Mouse (Mus musculus) stomach, embryonic 15.5 days (tissue): ENCODE data around the gene Flvcr2. TPM values are rescaled to one million over a fixed set of nuclear protein-coding genes. Genes with fewer than 3 reads are reported as not detected.
A peak's percentile ranks its signal among the peaks of the same experiment; 100 is the strongest.

Source experiments
- ATAC-seq: fragments of 200-750 bp; cut with Nextera tagmentation; 2 replicates; pipeline ENCODE4 v1.8.0; 2017; ENCODE audit warnings: low read depth, moderate number of reproducible peaks, moderate TSS enrichment; ENCODE audit not compliant: insufficient read depth, low FRiP score
- H3K27ac ChIP-seq: fragments of 300-500 bp; sonication (generic); 2 replicates; pipeline ENCODE4 v1.5.1; 2015; ENCODE audit warnings: mild to moderate bottlenecking, inconsistent platforms
- H3K27me3 ChIP-seq: fragments of 300-500 bp; sonication (generic); replicated peaks from 2 replicates; pipeline ENCODE4 v1.6.1; 2015; ENCODE audit warnings: inconsistent platforms
- H3K36me3 ChIP-seq: fragments of 300-500 bp; sonication (generic); 2 replicates; pipeline ENCODE4 v1.6.1; 2015; ENCODE audit warnings: inconsistent platforms
- H3K4me1 ChIP-seq: fragments of 300-500 bp; sonication (generic); 2 replicates; pipeline ENCODE4 v1.6.1; 2015; ENCODE audit warnings: inconsistent platforms
- H3K4me2 ChIP-seq: fragments of 300-500 bp; sonication (generic); 2 replicates; pipeline ENCODE4 v1.6.1; 2015; ENCODE audit warnings: mild to moderate bottlenecking, inconsistent platforms
- H3K4me3 ChIP-seq: fragments of 300-500 bp; sonication (generic); replicated peaks from 2 replicates; pipeline ENCODE4 v1.5.1; 2015; ENCODE audit warnings: inconsistent platforms
- H3K9ac ChIP-seq: fragments of 300-500 bp; sonication (generic); 2 replicates; pipeline ENCODE4 v1.6.1; 2015; ENCODE audit warnings: inconsistent platforms
- H3K9me3 ChIP-seq: fragments of 300-500 bp; sonication (generic); 2 replicates; pipeline ENCODE4 v1.6.1; 2016; ENCODE audit warnings: inconsistent platforms
- WGBS: fragments of 180-500 bp; shearing (Covaris S2); methylation state at CpG from one replicate; pipeline ENCODE4 v1.1.7; 2015; 5-methylcytosine and 5-hydroxymethylcytosine counted together
- microRNA-seq: library from miRNA; unstranded; fragments of <30 nt; microRNA quantifications from one replicate; pipeline ENCODE4, GENCODE M21; 2016
- polyA plus RNA-seq: library from polyadenylated mRNA; unstranded; fragments of >200 nt; fragmentation: Nextera tagmentation; extraction: Ambion mirVana; gene quantifications from 2 replicates; pipeline ENCODE4 v1.2.1, GENCODE M21; 2015

Gene Flvcr2
- polyA plus RNA-seq, 1 experiment from 2014 or later = 2.0 TPM

DNA sequence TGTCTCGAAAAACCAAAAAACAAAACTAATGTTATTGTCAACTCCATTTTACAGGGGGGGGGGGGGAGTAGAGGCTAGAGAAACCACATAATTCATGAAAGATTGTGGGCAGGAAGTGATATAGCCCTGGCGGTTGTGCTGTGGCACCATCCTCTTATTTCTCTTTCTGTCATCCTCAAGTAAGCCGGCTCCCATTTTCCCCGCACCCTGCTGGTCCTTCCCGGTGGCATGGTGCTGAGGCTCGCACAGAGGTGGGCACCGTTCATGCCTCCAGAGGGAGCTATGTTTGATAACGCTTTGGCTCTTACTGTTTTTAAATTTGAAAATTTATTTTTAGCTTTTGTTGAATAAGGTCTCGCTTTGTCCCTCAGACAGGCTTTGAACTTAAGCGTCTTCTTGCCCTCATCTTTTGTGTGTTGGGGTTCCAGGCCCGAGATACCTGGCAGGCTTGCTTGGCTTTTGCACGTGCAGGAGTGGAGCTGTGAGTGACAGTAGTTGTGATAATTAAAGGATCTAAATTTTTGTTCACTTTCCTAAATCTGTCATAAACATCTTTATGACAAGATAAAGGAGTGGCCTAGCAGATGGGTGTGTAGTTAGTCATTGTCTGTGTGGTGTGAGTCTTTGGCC, 93.1 kb downstream of the Flvcr2 start:
- Histone ChIP-seq H3K4me1 (no peaks in the 10 kb centered on the region), H3K4me3 (no peak overlapping the region), H3K27me3 (no peaks in the 10 kb centered on the region), H3K9me3 (no peaks in the 10 kb centered on the region), H3K27ac (no peak overlapping the region), H3K9ac (no peak overlapping the region), H3K36me3 (0 out of 2 replicates have a peak, but pooled peaks cover 3% of the 10 kb centered on the region), H3K4me2 (no peak overlapping the region)
- no peak for ATAC-seq
- 89% methylated on average over 12 of the region's 12 CpGs for WGBS

GRCm38 (mm10) chr12:85848164-85848958, 102.0 kb downstream of the Flvcr2 start:
- no peaks in the 10 kb centered on the region for H3K4me1 ChIP-seq
- no peak overlapping the region for H3K9ac ChIP-seq
- no peaks in the 10 kb centered on the region for H3K27me3 ChIP-seq
- H3K4me3 ChIP-seq = no peak overlapping the region
- no peak overlapping the region for H3K4me2 ChIP-seq
- H3K9me3 ChIP-seq = no peaks in the 10 kb centered on the region
- no peak overlapping the region for H3K27ac ChIP-seq
- peak; percentile 63; the same call in 1 of the 2 replicates for ATAC-seq
- H3K36me3 ChIP-seq = 0 out of 2 replicates have a peak, but pooled peaks cover 2% of the 10 kb centered on the region
- 62% methylated on average over 7 of the region's 7 CpGs for WGBS

GRCm38 (mm10) chr12:85850661-85851060, 104.3 kb downstream of the Flvcr2 start:
- no peak overlapping the region for H3K4me2 ChIP-seq
- no peaks in the 10 kb centered on the region for H3K9me3 ChIP-seq
- no peak for ATAC-seq
- no peak overlapping the region for H3K27ac ChIP-seq
- H3K36me3 ChIP-seq = no peaks in the 10 kb centered on the region
- H3K4me3 ChIP-seq = no peak overlapping the region
- H3K4me1 ChIP-seq = no peaks in the 10 kb centered on the region
- H3K9ac ChIP-seq = no peak overlapping the region
- 76% methylated on average over 8 of the region's 8 CpGs for WGBS
- H3K27me3 ChIP-seq = no peaks in the 10 kb centered on the region

GRCm38 (mm10) chr12:85853836-85854235, 107.5 kb downstream of the Flvcr2 start:
- no peaks in the 10 kb centered on the region for H3K4me1 ChIP-seq
- WGBS = 77% methylated on average over 4 of the region's 4 CpGs
- H3K27me3 ChIP-seq = no peaks in the 10 kb centered on the region
- H3K36me3 ChIP-seq = no peaks in the 10 kb centered on the region
- no peak overlapping the region for H3K4me2 ChIP-seq
- H3K9me3 ChIP-seq = no peaks in the 10 kb centered on the region
- H3K9ac ChIP-seq = no peak overlapping the region
- no peak overlapping the region for H3K4me3 ChIP-seq
- H3K27ac ChIP-seq = no peak overlapping the region
- no peak for ATAC-seq

- 68% methylated on average over 1 of the region's 1 CpGs for WGBS
- no peaks in the 10 kb centered on the region for H3K36me3 ChIP-seq
- no peak overlapping the region for H3K4me3 ChIP-seq
- H3K27ac ChIP-seq = no peak overlapping the region
- ATAC-seq = no peak
- no peak overlapping the region for H3K9ac ChIP-seq
- H3K27me3 ChIP-seq = no peaks in the 10 kb centered on the region
- no peaks in the 10 kb centered on the region for H3K4me1 ChIP-seq
- H3K4me2 ChIP-seq = no peak overlapping the region
- no peaks in the 10 kb centered on the region for H3K9me3 ChIP-seq
These were observed 107.9 kb downstream of the Flvcr2 start for GRCm38 (mm10) chr12:85854271-85854670.

DNA sequence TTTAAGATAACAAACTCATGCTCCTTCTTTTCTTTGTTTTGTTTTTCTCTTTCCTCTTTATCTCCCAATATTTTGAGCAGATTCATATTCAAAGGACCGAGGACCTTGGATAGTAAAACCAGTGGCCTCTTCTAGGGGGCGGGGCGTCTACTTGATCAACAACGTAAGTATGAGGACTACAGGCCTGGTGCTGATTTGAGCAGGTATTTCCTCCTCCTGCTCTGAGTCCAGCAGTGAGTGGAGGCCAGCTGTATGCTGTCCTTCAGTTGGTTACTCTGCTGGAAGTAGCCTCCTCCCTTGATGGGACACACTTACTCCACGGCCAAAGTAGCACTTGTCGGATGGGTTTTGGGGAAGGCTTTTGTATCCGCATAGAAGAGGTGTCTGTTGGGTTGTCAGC, 111.0 kb downstream of the Flvcr2 start:
- Histone ChIP-seq H3K9me3 (no peaks in the 10 kb centered on the region), H3K4me3 (no peak overlapping the region), H3K9ac (no peak overlapping the region), H3K27me3 (no peaks in the 10 kb centered on the region), H3K4me2 (no peak overlapping the region), H3K27ac (no peak overlapping the region), H3K4me1 (no peaks in the 10 kb centered on the region), H3K36me3 (no peaks in the 10 kb centered on the region)
- no peak for ATAC-seq
- 84% methylated on average over 7 of the region's 7 CpGs for WGBS

GRCm38 (mm10) chr12:85859111-85859510, 112.8 kb downstream of the Flvcr2 start:
- Histone ChIP-seq H3K4me2 (no peak overlapping the region), H3K4me3 (no peak overlapping the region), H3K4me1 (0 out of 2 replicates have a peak, but pooled peaks cover 3% of the 10 kb centered on the region), H3K9me3 (no peaks in the 10 kb centered on the region), H3K9ac (no peak overlapping the region), H3K27ac (peak overlapping the region; percentile 79; the same call in 1 of the 2 replicates), H3K27me3 (no peaks in the 10 kb centered on the region), H3K36me3 (no peaks in the 10 kb centered on the region)
- 51% methylated on average over 3 of the region's 3 CpGs for WGBS
- ATAC-seq = no peak

DNA sequence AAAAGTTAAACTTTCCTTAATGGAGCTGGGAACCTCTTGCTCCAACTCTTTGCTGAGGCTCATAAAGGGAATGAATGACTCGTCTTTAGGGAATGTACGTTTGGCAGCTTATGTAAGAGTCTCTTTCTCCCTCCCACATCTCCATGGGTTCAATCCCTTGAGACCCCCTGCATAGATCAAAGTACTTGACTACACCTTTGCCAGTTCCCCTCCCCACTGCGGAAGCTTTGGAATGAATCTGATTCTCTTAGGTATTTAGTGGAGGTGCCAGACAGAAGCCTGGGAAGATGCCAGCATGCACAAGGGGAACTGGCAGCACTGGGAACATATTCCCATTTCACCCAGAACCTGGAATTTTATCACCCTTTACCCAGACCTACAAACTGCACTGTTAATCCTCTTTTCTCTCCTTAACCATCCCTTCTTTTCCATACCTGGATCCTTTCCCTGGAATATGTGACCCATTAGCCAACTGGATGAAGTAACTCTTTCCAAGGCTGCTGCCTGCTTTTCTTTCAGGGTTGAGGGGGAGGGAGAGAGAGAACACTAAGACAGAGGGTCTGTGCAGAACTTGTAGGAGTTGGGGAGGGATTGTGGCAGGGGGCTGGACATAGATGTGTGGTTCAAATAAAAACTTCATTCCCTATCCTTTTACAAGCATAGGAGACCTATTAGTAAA, 113.3 kb downstream of the Flvcr2 start:
- Histone ChIP-seq H3K36me3 (no peaks in the 10 kb centered on the region), H3K4me3 (no peak overlapping the region), H3K9me3 (no peaks in the 10 kb centered on the region), H3K27ac (peak overlapping the region; percentile 35; the same call in 1 of the 2 replicates), H3K27me3 (no peaks in the 10 kb centered on the region), H3K9ac (no peak overlapping the region), H3K4me1 (0 out of 2 replicates have a peak, but pooled peaks cover 3% of the 10 kb centered on the region), H3K4me2 (no peak overlapping the region)
- no peak for ATAC-seq
- 35% methylated on average over 3 of the region's 3 CpGs for WGBS

DNA sequence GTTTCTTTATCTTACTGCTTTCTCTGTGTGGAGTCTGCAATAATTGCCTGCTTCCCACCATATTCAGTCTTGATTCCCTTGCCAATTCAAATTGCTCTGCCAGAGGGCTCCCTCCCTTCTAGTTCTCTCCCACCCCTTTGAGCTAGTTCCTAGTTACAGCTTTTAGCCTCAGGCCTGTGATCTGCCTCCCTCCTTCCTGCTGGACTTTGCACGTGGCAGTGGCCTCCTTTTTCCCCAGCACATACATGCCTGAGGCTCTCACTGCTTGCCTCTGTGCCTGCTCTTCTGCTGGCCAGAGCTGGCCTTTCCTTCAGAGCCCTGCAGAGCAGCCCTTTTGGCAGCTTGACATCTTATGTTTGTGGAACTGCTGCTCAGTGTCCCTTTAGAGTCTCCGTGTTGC, 116.2 kb downstream of the Flvcr2 start:
- 29% methylated on average over 2 of the region's 2 CpGs for WGBS
- no peak overlapping the region for H3K4me3 ChIP-seq
- H3K27ac ChIP-seq = peak overlapping the region; percentile 57
- no peak overlapping the region for H3K9ac ChIP-seq
- H3K9me3 ChIP-seq = no peaks in the 10 kb centered on the region
- H3K27me3 ChIP-seq = no peaks in the 10 kb centered on the region
- no peak for ATAC-seq
- no peaks in the 10 kb centered on the region for H3K36me3 ChIP-seq
- 0 out of 2 replicates have a peak, but pooled peaks cover 3% of the 10 kb centered on the region for H3K4me1 ChIP-seq
- H3K4me2 ChIP-seq = no peak overlapping the region

Small RNA genes lying within 50 kb of the gene (microRNA-seq; reads per million reads assigned to microRNA genes)
- not detected for gene Gm47285

Other genes starting within 250 kb of the Flvcr2 start
- 0.81 and 0.89 TPM in 2 replicates for gene Jdp2, start 147.5 kb upstream of the Flvcr2 start, polyA plus RNA-seq
- 3.4 and 5.3 TPM in 2 replicates for gene Batf, start 59.9 kb upstream of the Flvcr2 start, polyA plus RNA-seq
- 128 and 132 TPM in 2 replicates for gene Erg28, start 78.0 kb downstream of the Flvcr2 start, polyA plus RNA-seq
- 12.4 and 13.0 TPM in 2 replicates for gene Ttll5, start 78.1 kb downstream of the Flvcr2 start, polyA plus RNA-seq